Mouse (Mus musculus) kidney, adult 18-20 months (tissue): Measurements from ENCODE around the gene Thy1.
A peak's percentile ranks its signal among the peaks of the same experiment; 100 is the strongest.

Experiments
- DNase-seq: peaks from one replicate; pipeline ENCODE4 v3.0.0; 2021

Thy1 gene

GRCm38 (mm10) chr9:44037106-44037505 lies 6.1 kb upstream of the Thy1 start:
- no peak for DNase-seq

GRCm38 (mm10) chr9:44041511-44042395 lies 1.4 kb upstream of the Thy1 start:
- no peak for DNase-seq

- DNase-seq = no peak
Measured at GRCm38 (mm10) chr9:44042396-44042680, 846 bp upstream of the Thy1 start.

DNA sequence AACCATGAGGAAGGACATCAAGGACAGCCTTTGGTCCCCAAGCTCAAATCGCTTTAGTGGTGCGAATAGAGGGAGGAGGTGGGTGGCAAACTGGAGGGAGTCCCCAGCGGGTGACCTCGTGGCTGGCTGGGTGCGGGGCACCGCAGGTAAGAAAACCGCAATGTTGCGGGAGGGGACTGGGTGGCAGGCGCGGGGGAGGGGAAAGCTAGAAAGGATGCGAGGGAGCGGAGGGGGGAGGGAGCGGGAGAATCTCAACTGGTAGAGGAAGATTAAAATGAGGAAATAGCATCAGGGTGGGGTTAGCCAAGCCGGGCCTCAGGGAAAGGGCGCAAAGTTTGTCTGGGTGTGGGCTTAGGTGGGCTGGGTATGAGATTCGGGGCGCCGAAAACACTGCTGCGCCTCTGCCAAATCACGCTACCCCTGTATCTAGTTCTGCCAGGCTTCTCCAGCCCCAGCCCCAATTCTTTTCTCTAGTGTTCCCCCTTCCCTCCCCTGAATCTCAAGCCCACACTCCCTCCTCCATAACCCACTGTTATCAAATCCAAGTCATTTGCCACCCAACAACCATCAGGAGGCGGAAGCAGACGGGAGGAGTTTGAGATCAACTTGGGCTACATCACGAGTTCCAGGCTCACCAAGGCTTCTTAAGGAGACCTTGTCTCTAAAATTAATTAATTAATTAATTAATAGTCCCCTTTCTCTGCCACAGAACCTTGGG lies 683 bp downstream of the Thy1 start:
- no peak for DNase-seq

GRCm38 (mm10) chr9:44044426-44045157 lies 1.4 kb downstream of the Thy1 start:
- no peak for DNase-seq

DNA sequence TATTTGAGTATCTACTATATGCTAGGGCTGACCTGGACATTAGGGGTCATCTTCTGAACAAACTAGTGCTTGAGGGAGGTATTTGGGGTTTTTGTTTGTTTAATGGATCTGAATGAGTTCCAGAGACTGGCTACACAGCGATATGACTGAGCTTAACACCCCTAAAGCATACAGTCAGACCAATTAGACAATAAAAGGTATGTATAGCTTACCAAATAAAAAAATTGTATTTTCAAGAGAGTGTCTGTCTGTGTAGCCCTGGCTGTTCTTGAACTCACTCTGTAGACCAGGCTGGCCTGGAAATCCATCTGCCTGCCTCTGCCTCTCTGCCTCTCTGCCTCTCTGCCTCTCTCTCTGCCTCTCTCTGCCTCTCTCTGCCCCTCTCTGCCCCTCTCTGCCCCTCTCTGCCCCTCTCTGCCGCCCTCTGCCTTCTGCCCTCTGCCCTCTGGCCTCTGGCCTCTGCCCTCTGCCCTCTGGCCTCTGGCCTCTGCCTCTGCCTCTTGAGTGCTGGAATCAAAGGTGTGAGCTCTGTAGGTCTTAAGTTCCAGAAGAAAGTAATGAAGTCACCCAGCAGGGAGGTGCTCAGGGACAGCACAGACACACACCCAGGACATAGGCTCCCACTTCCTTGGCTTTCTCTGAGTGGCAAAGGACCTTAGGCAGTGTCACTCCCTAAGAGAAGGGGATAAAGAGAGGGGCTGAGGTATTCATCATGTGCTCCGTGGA lies 2.1 kb downstream of the Thy1 start:
- DNase-seq = no peak

- no peak for DNase-seq
Measured at GRCm38 (mm10) chr9:44045884-44046272, 2.7 kb downstream of the Thy1 start.

DNA sequence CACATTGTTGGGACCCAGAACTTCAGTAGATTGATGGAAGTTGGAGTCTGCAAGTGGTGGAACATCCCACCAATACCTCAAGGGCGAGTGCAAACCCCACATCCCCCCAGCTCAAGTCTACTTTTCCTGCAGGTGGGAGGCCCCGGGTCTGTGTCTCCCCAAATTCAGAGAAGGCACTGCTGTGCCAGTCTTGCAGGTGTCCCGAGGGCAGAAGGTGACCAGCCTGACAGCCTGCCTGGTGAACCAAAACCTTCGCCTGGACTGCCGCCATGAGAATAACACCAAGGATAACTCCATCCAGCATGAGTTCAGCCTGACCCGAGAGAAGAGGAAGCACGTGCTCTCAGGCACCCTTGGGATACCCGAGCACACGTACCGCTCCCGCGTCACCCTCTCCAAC lies 3.2 kb downstream of the Thy1 start:
- no peak for DNase-seq

GRCm38 (mm10) chr9:44047071-44047470 lies 3.9 kb downstream of the Thy1 start:
- DNase-seq = no peak

- no peak for DNase-seq
Measured at GRCm38 (mm10) chr9:44047571-44048490, 4.6 kb downstream of the Thy1 start.

- DNase-seq = no peak
Measured at GRCm38 (mm10) chr9:44048541-44049380, 5.6 kb downstream of the Thy1 start.

DNA sequence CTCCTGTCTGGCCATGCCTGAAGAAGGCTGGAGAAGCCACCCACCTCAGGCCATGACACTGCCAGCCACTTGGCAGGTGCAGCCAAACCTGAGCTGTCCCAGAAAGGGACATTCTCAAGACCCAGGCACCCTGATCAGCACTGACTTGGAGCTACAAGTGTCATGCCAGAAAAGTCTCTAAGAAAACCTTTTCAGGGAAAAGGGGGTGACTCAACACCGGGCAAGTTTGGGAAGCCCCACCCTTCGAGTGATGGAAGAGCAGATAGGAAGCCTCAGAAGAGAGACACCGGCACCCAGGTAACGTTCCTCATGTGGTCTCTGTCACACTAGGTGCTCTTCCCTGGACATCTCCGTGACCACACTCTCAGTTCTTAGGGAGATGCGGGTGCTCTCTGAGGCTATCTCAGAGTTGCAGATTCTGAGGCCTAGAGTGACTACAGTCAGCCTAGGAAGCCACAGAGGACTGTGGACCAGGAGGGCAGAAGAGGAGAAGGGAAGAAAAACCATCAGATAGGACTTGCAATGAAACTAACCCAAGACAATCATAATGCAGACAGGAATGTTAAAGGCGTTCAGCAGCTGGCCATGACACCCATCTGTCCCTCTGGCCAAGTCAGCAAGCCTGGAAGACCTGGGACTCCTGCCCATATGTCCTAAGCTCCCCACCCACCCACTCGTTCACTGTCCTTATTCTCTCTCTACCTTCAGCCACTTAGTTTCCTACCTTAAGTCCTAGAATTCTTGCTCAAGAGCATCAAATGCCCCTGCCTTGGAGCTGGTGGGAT lies 6.4 kb downstream of the Thy1 start:
- DNase-seq = no peak

DNA sequence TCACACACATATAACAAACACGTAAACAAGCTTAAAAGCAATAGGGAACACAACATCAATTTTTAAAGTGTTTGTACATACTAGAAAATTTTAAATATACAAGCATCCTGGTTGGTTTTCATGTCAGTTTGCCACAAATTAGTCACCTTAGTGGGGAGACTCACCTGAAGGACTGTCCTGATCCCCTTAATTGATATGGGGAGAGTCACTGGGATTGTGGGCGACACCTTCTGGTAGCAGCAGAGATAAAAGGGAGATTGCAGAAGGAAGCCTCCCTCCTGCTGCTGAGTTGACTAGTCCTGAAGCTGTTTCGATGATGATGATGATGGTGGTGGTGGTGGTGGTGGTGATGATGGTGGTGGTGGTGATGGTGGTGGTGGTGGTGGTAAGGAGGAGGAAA lies 9.7 kb downstream of the Thy1 start:
- DNase-seq = no peak

GRCm38 (mm10) chr9:44053936-44054335 lies 10.8 kb downstream of the Thy1 start:
- DNase-seq = no peak

GRCm38 (mm10) chr9:44058606-44059005 lies 15.4 kb downstream of the Thy1 start:
- DNase-seq = no peak

- DNase-seq = no peak
Measured at GRCm38 (mm10) chr9:44065177-44065576, 22.0 kb downstream of the Thy1 start.

DNA sequence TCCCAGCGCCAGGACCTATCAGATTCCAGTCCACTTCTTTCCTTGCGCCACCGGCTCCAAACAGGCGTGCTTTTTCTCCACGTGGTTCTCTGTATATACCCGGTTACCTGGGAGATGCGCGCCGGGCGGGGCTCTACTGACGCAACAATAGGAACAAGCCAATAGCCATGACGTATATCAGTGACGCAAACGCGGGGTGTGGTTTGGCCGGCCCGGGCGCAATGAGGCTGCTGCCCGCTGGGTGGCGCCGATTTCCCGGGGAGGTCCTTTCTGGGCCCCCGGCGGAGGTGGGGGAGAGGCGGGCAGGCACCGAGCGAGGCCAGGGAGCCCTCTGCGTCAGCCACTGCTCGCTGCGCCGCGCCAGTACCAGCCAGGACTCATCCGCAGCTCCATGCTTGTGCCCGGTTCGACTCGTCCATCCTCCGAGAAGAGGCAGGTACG lies 23.6 kb downstream of the Thy1 start, which contains the start of gene Usp2:
Usp2 (plus strand) TSS at position 237 of the 441 bp plus-strand sequence.
- DNase-seq = peak; percentile 100

DNA sequence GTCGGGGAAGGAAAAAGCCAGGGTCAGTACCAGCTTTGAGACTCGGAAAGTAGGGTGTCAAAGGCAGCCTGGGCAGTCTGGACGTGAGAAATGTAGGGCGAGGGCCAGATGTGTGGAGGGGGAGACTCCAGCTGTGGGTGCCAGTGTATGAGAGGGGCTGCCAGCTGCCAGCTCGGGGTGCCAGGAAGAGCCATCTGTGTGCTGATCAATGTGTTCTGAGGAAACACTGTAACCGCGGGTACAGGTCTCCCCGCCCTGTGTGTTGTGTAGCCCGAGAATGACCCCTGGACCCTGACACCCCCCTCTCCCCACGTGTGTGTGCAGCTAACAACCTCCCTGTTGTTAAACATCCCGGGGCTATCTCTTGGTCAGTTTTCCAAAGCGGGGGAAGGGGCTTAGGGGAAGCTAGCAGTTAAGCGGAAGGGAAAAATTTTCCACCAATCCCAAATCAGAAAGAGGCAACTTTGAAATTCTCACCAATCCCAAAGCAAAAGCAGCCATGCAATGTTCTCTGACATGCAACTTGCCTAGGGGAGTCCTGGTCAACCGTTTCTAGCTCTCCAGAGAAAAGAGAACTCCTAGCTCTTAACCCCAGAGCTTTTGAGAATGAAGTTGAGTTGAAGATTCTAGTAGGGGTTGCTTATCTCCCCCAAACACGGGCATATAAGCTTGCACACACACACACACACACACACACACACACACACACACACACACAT lies 24.2 kb downstream of the Thy1 start:
- no peak for DNase-seq

DNA sequence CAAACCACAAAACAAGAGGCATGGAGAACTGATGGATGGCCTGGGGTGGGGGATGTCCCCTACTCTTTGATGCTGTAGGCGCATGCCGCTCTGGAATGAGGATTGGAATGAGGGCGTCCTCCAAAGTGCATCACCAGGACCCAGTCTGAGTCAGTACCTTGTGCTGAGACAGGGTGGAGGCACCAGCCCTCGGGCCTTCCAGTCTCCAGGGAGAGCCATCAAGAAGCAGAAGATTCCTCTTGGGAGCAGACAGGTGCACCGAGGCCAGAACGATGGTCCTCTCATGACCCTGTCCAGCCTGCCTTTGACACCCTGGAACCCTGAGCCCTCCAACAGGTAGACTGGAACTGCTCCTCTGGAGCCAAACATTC lies 24.8 kb downstream of the Thy1 start:
- DNase-seq = no peak
